Mouse (Mus musculus): Measurements from ENCODE around the gene Zfp526.

The Zfp526 gene

DNA sequence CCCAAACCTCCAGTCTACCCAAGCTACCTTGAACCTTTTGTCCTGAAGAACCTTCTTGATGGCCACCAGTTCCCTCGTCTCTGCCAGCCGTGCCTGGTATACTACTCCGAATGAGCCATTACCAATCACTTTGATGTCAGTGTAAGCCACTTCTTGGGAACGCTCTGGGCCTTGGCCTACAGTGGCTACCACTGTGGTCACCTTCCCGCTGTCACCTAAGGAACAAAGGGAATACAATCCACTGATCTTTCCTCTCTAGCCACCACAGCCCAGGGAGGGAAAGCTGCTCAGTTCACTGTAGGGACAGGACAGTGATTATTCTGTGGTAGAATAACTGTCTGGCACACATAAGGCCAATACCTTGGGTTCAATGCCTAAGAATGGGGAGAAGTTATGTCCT is 14.3 kb downstream of the Zfp526 start:
- in situ Hi-C loops (cut with MboI; ENCODE audit: low pct_unique_long_range_greater_than_20kb in 1 of 2, low sequenced_read_pairs in 2 of 2, unreplicated experiment in 1 of 2) = no loop called here

DNA sequence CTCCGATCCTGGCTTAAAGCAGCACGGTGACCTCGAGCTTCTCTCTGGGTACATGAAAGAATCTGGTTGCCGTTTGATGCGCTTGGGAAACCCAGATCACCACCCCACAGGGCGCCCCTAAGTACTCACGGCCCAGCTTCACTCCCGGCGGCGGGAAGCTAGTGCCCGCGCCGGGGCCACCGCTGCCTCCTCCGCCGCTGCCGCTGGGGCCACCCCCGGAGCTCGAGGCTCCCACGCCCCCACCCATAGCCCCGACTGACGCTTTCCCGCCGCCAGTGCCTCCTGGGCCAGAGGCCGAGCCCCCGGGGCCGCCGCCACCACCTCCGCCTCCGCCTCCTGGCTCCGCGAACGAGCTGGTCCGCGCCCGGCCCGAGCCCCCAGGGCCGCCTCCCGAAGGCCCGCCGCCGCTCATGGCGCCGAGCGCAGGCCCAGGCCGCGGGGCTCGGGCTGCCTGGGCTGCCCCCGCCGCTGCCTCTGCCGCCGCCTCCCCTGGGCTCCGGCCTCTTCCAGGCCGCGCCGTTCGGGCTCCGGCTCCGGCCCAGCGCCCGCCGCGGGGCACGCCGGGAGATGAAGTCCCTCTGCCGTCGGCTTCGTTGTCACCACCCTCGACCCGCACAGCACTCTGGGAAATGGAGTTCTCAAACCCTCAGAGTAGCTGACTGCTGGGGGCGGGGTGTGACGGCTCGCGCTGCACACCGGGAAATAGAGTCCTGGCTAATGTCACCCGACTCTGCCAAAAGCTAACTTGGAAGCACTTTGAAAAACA is 16.2 kb downstream of the Zfp526 start, which contains the start of gene Gsk3a:
Gene Gsk3a, minus strand, starts transcription at position 603 of the 766 bp plus-strand sequence.
- in situ Hi-C loops (cut with MboI; ENCODE audit: low pct_unique_long_range_greater_than_20kb in 1 of 2, low sequenced_read_pairs in 2 of 2, unreplicated experiment in 1 of 2) = no loop called here

DNA sequence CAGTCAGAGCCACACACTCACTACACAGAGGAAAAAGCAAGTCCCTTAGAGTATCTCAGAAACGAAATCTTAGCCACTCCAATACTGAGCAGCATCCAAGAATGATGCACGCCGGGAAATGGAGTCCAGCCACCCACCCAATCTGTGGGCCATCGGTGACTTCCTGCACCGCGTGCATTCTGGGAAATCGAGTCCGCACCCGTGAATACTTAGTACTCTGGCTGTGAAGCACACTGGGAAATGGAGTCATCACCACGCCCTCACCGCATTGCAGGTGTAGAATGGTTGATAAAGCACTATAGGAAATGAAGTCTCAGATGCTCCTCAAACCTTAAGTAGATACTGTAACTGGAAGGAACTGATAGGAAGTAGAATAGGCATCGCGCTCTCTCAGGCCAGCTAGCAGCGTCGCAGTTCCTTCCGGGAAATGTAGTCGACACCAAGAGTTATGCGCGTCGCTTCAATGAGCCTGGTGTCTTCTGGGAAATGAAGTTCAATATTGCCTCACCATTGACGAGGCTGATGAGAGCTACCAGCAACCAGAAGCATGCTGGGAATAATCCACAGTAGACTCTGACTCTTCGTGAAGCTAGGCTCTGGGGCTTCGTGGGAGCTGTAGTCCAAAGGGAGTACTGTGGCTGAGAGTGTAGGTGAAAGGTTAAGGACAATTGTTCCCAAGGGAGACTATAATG is 16.9 kb downstream of the Zfp526 start:
- in situ Hi-C loops (cut with MboI; ENCODE audit: low pct_unique_long_range_greater_than_20kb in 1 of 2, low sequenced_read_pairs in 2 of 2, unreplicated experiment in 1 of 2) = no loop called here

- in situ Hi-C loops (cut with MboI; ENCODE audit: low pct_unique_long_range_greater_than_20kb in 1 of 2, low sequenced_read_pairs in 2 of 2, unreplicated experiment in 1 of 2) = no loop called here
Observed at GRCm38 (mm10) chr7:25238829-25239623, 17.8 kb downstream of the Zfp526 start.

DNA sequence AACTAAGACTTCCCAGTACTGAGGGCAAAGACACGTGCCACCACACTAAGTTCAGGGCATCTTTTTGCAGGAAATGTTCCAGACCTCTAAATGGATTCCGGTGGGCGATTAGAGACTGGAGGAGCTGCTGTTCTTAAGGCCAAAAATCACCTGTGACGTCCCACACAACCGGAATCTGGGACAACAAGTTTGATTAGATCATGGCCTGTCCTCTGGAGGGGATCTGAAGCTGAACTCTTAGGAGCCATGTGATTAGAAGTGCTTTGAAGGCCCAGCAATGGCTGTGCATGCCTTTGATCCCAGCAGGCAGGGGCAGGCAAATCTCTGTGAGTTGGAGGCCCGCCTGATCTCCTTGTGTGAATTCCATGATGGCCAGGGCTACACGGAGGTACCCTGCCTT is 19.4 kb downstream of the Zfp526 start:
- in situ Hi-C loops (cut with MboI; ENCODE audit: low pct_unique_long_range_greater_than_20kb in 1 of 2, low sequenced_read_pairs in 2 of 2, unreplicated experiment in 1 of 2) = loop anchor here (5.0 kb wide), 1 partner anchor 37 kb away; no protein-coding TSS in a partner anchor

DNA sequence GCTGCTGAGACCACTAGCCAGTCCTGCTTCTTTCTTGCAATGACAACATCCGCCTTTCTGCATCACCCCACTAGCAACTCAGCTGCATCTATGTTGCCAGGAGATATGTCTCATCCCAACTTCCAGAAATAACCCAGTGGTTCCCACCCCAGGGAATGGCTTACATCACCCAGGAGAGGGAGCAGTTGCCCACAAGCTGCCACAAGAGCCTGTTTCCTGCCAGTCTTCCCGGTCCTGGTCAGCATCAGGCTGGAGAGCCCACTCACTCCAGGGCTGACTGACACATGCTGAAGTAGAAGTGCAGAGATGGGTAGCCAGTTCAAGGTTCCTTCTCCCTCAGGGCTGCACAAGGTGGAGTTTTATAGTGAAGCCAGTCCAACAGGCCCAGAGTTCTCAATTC is 19.8 kb downstream of the Zfp526 start:
- in situ Hi-C loops (cut with MboI; ENCODE audit: low pct_unique_long_range_greater_than_20kb in 1 of 2, low sequenced_read_pairs in 2 of 2, unreplicated experiment in 1 of 2) = loop anchor here (5.0 kb wide), 1 partner anchor 36 kb away; no protein-coding TSS in a partner anchor

GRCm38 (mm10) chr7:25243361-25243760 is 22.1 kb downstream of the Zfp526 start:
- in situ Hi-C loops (cut with MboI; ENCODE audit: low pct_unique_long_range_greater_than_20kb in 1 of 2, low sequenced_read_pairs in 2 of 2, unreplicated experiment in 1 of 2) = loop anchor here (5.0 kb wide), 1 partner anchor 34 kb away; no protein-coding TSS in a partner anchor

GRCm38 (mm10) chr7:25244562-25245369 is 23.5 kb downstream of the Zfp526 start:
- in situ Hi-C loops (cut with MboI; ENCODE audit: low pct_unique_long_range_greater_than_20kb in 1 of 2, low sequenced_read_pairs in 2 of 2, unreplicated experiment in 1 of 2) = loop anchor here (5.0 kb wide), 1 partner anchor 33 kb away; no protein-coding TSS in a partner anchor

DNA sequence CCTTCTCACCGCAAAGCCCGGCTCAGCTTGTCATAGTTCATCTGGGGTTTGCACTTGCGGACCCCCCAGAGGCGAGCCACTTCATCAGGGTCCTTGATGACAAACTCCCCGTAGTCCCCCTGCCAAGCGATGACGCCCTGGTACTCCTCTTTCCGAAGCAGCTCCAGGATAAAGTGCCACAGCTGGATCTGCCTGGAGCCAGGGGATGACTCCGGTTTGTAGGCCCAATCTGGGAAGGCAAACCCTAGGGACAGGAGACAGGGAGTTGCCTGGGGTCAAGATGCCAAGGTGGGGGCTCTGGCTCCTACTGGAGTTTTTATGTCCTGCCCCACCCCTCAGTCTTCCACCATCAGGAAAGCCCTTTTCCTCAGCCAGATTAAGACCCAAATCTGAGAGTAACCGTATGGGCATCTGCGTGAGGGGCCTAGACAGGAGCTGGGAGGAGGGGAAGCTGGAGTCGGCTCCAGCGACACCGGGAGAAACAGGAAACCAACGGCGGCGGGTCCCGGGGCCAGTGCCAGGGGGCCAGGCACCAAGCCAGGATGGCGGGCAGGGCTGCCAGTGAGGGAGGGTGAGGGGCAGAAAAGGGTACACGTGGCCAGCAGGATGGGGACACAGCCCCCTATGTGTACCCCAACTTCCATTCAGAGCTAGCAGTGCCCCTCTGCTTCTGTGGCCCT is 25.0 kb downstream of the Zfp526 start:
- in situ Hi-C loops (cut with MboI; ENCODE audit: low pct_unique_long_range_greater_than_20kb in 1 of 2, low sequenced_read_pairs in 2 of 2, unreplicated experiment in 1 of 2) = no loop called here

- in situ Hi-C loops (cut with MboI; ENCODE audit: low pct_unique_long_range_greater_than_20kb in 1 of 2, low sequenced_read_pairs in 2 of 2, unreplicated experiment in 1 of 2) = no loop called here
Observed at GRCm38 (mm10) chr7:25246759-25247137, 25.5 kb downstream of the Zfp526 start.

DNA sequence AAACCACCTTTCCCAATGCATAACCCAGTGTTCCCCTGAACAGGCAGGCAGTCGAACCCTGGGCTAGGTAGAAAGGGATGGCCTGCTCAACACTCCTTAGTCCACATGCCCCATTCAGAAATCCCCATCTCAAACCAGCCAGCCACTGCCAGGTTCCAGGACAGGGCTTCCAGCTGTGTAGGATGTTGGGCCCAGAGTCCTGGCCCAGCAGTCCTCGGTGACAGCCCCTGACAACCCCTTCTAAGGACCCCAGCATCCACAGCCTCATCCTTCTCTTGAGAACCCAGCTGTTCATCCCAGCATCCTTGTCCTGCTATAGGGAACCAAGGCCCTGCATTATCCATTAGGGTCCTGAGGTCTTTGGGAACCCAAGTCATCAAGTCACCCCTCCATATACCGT is 26.3 kb downstream of the Zfp526 start:
- in situ Hi-C loops (cut with MboI; ENCODE audit: low pct_unique_long_range_greater_than_20kb in 1 of 2, low sequenced_read_pairs in 2 of 2, unreplicated experiment in 1 of 2) = no loop called here

DNA sequence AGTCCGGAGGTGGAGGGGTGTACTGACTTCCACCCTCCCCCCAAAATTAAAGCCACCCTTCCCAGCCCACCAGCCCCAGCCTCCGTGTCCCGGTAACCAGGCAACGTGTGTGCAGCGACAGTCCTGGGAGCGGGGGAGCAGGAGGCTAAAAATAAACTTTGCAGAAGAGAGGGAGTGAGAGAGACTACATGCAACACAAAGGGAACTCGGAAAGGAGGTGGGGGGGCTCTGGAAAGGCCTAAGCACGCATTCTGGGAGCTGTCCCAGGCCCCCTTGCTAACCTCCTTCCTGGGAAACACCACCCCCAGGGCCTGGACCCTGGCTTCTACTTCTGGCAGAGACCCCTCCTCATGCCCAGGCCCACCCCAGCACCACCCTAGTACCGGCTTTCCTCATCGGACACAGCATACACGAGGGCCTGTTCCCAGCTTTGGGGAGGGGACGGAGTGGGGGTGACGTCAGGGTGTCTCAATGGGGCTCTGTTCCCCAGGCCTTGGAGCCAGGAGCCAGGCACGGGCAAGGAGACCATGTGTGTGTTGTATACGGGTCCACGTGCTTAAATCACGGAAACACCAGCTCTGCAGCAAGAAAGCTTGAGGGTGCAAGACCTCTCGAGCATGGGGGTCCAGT is 26.9 kb downstream of the Zfp526 start:
- in situ Hi-C loops (cut with MboI; ENCODE audit: low pct_unique_long_range_greater_than_20kb in 1 of 2, low sequenced_read_pairs in 2 of 2, unreplicated experiment in 1 of 2) = no loop called here

GRCm38 (mm10) chr7:25248846-25249313 is 27.7 kb downstream of the Zfp526 start:
- in situ Hi-C loops (cut with MboI; ENCODE audit: low pct_unique_long_range_greater_than_20kb in 1 of 2, low sequenced_read_pairs in 2 of 2, unreplicated experiment in 1 of 2) = no loop called here

DNA sequence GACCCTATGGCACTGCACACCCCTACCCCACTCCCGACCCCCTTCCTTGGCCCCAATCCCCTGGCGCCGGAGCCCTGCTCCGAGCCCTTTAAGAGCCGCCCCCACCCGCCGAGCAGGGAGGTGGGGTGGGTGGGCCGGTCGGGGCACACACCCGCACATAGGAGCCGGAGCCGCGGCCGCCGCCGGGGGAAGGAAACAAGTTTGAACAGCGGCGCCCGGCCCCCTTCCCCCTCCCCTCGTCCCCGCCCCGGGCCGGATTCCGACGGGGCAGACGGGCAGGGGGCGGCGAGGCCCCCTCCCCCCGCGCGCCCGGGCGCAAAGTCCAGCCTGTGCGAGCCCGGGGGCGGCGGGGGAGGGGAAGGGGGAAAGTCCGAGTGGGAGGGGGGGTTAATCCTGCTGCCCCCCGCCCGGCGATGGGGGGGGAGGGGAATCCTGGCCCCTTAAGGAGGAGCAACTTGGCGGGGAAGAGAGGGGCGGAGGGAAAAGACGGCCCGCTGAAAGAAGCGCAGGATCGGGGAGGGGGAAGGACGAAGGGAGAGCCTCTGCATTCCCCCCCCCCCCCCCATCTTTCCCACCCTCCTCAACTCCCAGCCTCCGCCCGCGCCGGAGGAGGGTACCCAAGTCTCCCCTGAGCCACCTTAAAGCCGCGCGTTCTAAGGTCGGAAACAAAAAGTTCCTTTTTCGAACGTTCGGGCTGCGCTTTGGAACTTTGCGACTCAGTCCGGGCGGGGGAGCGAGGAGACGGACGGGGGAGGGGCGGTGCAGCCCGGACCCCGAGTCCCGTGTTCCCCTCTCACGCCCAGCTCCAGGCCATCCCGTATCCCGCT is 28.3 kb downstream of the Zfp526 start:
- in situ Hi-C loops (cut with MboI; ENCODE audit: low pct_unique_long_range_greater_than_20kb in 1 of 2, low sequenced_read_pairs in 2 of 2, unreplicated experiment in 1 of 2) = no loop called here

DNA sequence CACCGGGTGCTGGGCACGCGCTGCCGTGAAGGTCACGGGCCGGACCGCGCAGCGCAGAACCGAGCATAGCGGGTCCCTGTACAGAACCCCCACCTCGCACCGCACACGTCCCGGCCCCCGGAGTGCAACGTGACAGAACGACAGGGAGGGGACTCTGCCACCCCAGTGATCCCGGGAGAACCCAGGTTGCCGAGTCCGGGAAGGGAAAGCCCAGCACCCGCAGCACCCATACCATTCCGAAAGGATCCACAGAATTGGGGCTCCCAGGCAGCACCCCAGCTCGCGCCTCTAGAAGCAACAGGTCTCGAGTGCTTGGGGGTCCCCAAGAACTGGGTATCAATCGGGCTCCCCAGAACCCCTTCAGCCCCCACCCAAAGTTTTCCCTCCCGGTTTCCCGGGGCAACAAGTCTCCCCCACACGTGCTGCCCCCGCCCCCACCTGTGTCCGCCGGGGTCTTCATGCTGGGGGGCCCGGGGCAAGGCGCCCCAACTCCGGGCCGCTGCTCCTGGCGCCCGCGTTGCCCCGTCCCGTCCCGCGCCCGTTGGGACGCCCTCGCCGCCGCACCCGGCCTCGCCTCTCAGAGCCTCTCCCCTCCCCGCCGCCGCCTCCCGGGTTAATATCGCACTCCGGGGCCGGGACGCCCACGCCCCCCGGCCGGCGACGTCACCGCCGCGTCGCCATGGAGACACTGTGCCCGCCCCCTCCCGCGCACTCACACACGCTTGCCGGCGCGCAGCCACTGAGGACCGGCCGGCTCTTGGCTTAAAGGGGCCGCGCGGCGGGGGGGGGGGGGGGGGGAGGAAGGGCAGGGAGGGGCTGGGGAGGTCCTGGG is 29.1 kb downstream of the Zfp526 start, which contains the start of gene Erf:
Gene Erf, minus strand, starts transcription at position 621 of the 832 bp plus-strand sequence.
- in situ Hi-C loops (cut with MboI; ENCODE audit: low pct_unique_long_range_greater_than_20kb in 1 of 2, low sequenced_read_pairs in 2 of 2, unreplicated experiment in 1 of 2) = no loop called here
